Mouse (Mus musculus) brain, embryonic 14.5 days (tissue): ENCODE data around the gene Cdhr3.
"Not testable (repeated sequence)": the region's sequence is repeated elsewhere in the genome, so short reads cannot be mapped to it uniquely, and the experiment has no call there.

Source experiments
- CTCF ChIP-seq: fragments of 200-500 bp; IDR thresholded peaks from 2 replicates; pipeline ENCODE4 v1.5.1; 2012; ENCODE audit warnings: inconsistent platforms, mild to moderate bottlenecking, moderate library complexity, borderline replicate concordance; ENCODE audit not compliant: insufficient read depth, insufficient read length; ENCODE audit errors: extremely low read depth
- POLR2A ChIP-seq: fragments of 200-500 bp; IDR thresholded peaks from 2 replicates; pipeline ENCODE4 v1.6.1; 2012; ENCODE audit warnings: mild to moderate bottlenecking, inconsistent platforms, borderline replicate concordance; ENCODE audit not compliant: poor library complexity, insufficient read depth, insufficient read length, severe bottlenecking; ENCODE audit errors: extremely low read depth

DNA sequence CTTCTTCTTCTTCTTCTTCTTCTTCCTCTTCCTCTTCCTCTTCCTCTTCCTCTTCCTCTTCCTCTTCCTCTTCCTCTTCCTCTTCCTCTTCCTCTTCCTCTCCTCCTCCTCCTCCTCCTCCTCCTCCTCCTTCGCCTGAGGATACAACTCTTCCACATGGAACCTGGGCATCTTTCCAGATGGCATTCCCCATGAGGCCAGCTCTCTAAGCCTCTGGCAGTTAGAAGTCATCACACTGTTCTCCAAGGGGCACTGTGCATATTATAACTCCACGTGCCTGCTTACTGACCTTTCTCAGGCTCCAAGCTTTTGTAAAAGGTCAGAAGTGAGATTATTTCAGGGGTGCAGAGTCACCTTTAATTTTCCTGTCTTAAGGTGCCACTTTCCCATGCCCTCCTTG, 30.3 kb downstream of the Cdhr3 start:
- not testable (repeated sequence) for TF ChIP-seq CTCF, POLR2A
